Mouse (Mus musculus): ENCODE measurements around the gene Cfap73. TPM values are rescaled to one million over a fixed set of nuclear protein-coding genes. Genes with fewer than 3 reads are reported as not detected.

Gene Cfap73
- polyA plus RNA-seq, 1 experiment from 2014 or later: not detected

DNA sequence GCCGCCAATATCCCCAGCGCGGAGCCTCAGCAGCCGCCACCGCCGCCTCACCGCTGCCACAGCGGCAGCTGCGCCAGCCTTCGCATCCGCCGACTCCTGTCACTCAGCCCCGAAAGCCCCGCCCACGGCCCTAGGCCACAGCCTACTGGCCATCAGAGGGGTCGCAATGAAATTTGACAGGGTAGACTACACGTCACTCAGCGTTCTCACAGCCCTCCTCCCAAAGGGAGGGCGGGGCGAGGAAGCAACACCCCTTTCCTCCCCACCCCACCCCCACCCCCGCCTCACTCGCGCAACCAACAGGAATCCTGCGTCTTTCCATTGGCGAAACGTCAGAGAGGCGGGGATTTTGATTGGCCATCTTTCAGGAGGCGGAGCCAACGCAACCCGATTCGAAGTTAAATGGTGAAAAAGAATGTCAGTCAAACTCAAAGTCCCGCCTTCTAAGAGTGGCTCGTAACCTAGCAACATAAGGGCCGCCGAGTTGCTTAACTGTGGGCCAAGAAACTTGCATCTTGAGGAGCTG, 45.4 kb downstream of the Cfap73 start, which contains the start of the genes Tpcn1 and Iqcd:
Gene Tpcn1, minus strand, starts transcription at position 105 of the 526 bp plus-strand sequence.
Gene Iqcd, plus strand, starts transcription at position 448 of the 526 bp plus-strand sequence.
- Histone ChIP-seq H3K4me2 (ENCODE audit: low read length) (peak within 1 kb of the TSS; percentile 97), H3K27me3 (replicated peaks; ENCODE audit: control insufficient read depth, insufficient read depth, low read length) (no peaks in the 10 kb centered on the region), H3K4me3 (ENCODE audit: low read depth, low read length) (peak within 1 kb of the TSS; percentile 84), H3K27ac (ENCODE audit: low read depth) (peak within 1 kb of the TSS; percentile 69; the same call in 1 of the 2 replicates), H3K9me3 (ENCODE audit: control insufficient read depth, low read length) (no peaks in the 10 kb centered on the region), H3K4me1 (replicated peaks; ENCODE audit: control insufficient read depth, insufficient read depth, low read length) (peaks cover 18% of the 10 kb centered on the region), H3K36me3 (ENCODE audit: control insufficient read depth, insufficient read depth, low read length) (peaks cover 14% of the 10 kb centered on the region), H3K9ac (ENCODE audit: low read length) (peak within 1 kb of the TSS; percentile 77)
- peak; percentile 98 for DNase-seq (ENCODE audit: low spot score)
- ATAC-seq (replicated peaks; ENCODE audit: low FRiP score, low TSS enrichment, low read depth): peak; percentile 96
- under 1% methylated on average over 35 of the region's 35 CpGs for WGBS

- Histone ChIP-seq H3K36me3 (ENCODE audit: control insufficient read depth, insufficient read depth, low read length) (peaks cover 20% of the 10 kb centered on the region), H3K4me1 (replicated peaks; ENCODE audit: control insufficient read depth, insufficient read depth, low read length) (peaks cover 18% of the 10 kb centered on the region), H3K27ac (ENCODE audit: low read depth) (peak overlapping the region; percentile 69; the same call in 1 of the 2 replicates), H3K9ac (ENCODE audit: low read length) (peak overlapping the region; percentile 77), H3K27me3 (replicated peaks; ENCODE audit: control insufficient read depth, insufficient read depth, low read length) (no peaks in the 10 kb centered on the region), H3K4me3 (ENCODE audit: low read depth, low read length) (peak overlapping the region; percentile 84), H3K9me3 (ENCODE audit: control insufficient read depth, low read length) (no peaks in the 10 kb centered on the region), H3K4me2 (ENCODE audit: low read length) (peak overlapping the region; percentile 97)
- WGBS: 1% methylated on average over 26 of the region's 29 CpGs
- ATAC-seq (replicated peaks; ENCODE audit: low FRiP score, low TSS enrichment, low read depth): peak; percentile 7
- DNase-seq (ENCODE audit: low spot score): no peak
Observed at GRCm38 (mm10) chr5:120587940-120588568, 46.0 kb downstream of the Cfap73 start.

DNA sequence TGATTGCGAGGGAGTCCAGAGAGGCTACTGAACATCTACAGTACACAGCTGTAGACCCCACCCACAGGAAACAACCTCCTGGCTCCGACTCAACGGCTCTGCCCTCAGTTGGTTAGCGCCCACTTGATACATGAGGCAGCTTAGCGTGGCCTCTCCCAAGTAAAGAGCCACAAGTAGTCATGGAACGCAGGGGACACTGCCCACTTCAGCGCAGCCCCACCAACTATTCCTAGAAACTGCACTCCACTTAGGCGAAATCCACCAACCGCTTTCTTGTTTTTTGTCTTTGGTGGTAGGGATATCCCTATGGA, 46.5 kb downstream of the Cfap73 start:
- Histone ChIP-seq H3K4me3 (ENCODE audit: low read depth, low read length) (peak overlapping the region; percentile 84), H3K9ac (ENCODE audit: low read length) (peak overlapping the region; percentile 77; the same call in 1 of the 2 replicates), H3K27me3 (replicated peaks; ENCODE audit: control insufficient read depth, insufficient read depth, low read length) (no peaks in the 10 kb centered on the region), H3K4me1 (replicated peaks; ENCODE audit: control insufficient read depth, insufficient read depth, low read length) (peaks cover 18% of the 10 kb centered on the region), H3K27ac (ENCODE audit: low read depth) (peak overlapping the region; percentile 54; the same call in 1 of the 2 replicates), H3K9me3 (ENCODE audit: control insufficient read depth, low read length) (no peaks in the 10 kb centered on the region), H3K4me2 (ENCODE audit: low read length) (peak overlapping the region; percentile 97), H3K36me3 (ENCODE audit: control insufficient read depth, insufficient read depth, low read length) (peaks cover 23% of the 10 kb centered on the region)
- ATAC-seq (replicated peaks; ENCODE audit: low FRiP score, low TSS enrichment, low read depth): no peak
- no peak for DNase-seq (ENCODE audit: low spot score)
- 20% methylated on average over 9 of the region's 9 CpGs for WGBS

GRCm38 (mm10) chr5:120586741-120587615, 47.1 kb downstream of the Cfap73 start:
- ATAC-seq (replicated peaks; ENCODE audit: low FRiP score, low TSS enrichment, low read depth) (no peak), DNase-seq (ENCODE audit: low spot score) (no peak)
- H3K36me3 ChIP-seq (ENCODE audit: control insufficient read depth, insufficient read depth, low read length): peaks cover 23% of the 10 kb centered on the region
- H3K27ac ChIP-seq (ENCODE audit: low read depth): peak overlapping the region; percentile 54
- H3K4me1 ChIP-seq (replicated peaks; ENCODE audit: control insufficient read depth, insufficient read depth, low read length): peaks cover 18% of the 10 kb centered on the region
- no peaks in the 10 kb centered on the region for H3K9me3 ChIP-seq (ENCODE audit: control insufficient read depth, low read length)
- H3K4me2 ChIP-seq (ENCODE audit: low read length): peak overlapping the region; percentile 97
- 0 out of 2 replicates have a peak overlapping the region, but pooled peaks have one; percentile 77 for H3K9ac ChIP-seq (ENCODE audit: low read length)
- peak overlapping the region; percentile 84 for H3K4me3 ChIP-seq (ENCODE audit: low read depth, low read length)
- H3K27me3 ChIP-seq (replicated peaks; ENCODE audit: control insufficient read depth, insufficient read depth, low read length): no peaks in the 10 kb centered on the region
- WGBS: 7% methylated on average over 17 of the region's 17 CpGs

DNA sequence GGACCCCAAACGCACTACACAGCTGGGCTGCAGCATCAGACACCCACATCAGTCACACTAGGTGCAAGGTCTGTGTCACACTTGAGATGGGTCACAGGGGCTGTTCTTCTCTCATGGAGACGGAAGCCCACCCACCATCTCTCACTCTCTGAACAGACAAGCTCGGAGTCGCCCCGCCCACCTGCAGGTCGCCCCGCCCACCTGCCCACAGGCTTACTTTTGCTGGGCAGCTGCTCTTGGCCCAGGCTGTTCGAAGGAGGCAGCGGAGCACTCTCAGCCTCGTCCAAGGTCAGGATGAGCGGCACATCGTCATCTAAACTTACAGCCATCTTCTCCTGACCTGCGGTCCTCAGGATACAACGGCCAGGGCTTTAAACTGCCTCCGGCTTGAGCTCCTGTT, 49.1 kb downstream of the Cfap73 start:
- no peaks in the 10 kb centered on the region for H3K27me3 ChIP-seq (replicated peaks; ENCODE audit: control insufficient read depth, insufficient read depth, low read length)
- H3K9ac ChIP-seq (ENCODE audit: low read length): no peak overlapping the region
- no peak overlapping the region for H3K4me2 ChIP-seq (ENCODE audit: low read length)
- H3K9me3 ChIP-seq (ENCODE audit: control insufficient read depth, low read length): no peaks in the 10 kb centered on the region
- DNase-seq (ENCODE audit: low spot score): no peak
- ATAC-seq (replicated peaks; ENCODE audit: low FRiP score, low TSS enrichment, low read depth): no peak
- 40% methylated on average over 15 of the region's 15 CpGs for WGBS
- no peak overlapping the region for H3K4me3 ChIP-seq (ENCODE audit: low read depth, low read length)
- peaks cover 34% of the 10 kb centered on the region for H3K36me3 ChIP-seq (ENCODE audit: control insufficient read depth, insufficient read depth, low read length)
- peaks cover 21% of the 10 kb centered on the region for H3K4me1 ChIP-seq (replicated peaks; ENCODE audit: control insufficient read depth, insufficient read depth, low read length)
- no peak overlapping the region for H3K27ac ChIP-seq (ENCODE audit: low read depth)

DNA sequence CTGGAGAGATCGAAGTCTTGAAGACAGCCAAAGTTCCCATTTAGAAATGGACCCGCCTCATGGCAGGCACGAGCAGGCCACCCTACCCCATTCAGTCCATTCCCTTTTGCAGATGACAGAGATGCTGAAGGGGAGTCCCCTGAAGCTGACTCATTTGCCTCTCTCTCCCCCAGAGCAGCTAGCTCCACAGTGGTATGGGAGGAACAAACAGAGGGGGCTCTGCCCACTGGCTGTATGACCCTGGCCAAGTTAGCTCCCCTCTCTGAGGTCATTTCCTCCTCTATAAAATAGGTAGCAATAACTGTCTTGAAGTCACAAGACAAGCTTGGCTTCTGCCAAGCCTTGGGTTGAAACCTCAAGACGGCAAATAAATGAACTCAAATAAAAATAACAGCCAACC, 50.5 kb downstream of the Cfap73 start:
- Histone ChIP-seq H3K9me3 (ENCODE audit: control insufficient read depth, low read length) (no peaks in the 10 kb centered on the region), H3K27me3 (replicated peaks; ENCODE audit: control insufficient read depth, insufficient read depth, low read length) (no peaks in the 10 kb centered on the region), H3K4me1 (replicated peaks; ENCODE audit: control insufficient read depth, insufficient read depth, low read length) (peaks cover 36% of the 10 kb centered on the region), H3K36me3 (ENCODE audit: control insufficient read depth, insufficient read depth, low read length) (peaks cover 34% of the 10 kb centered on the region), H3K4me2 (ENCODE audit: low read length) (no peak overlapping the region), H3K4me3 (ENCODE audit: low read depth, low read length) (no peak overlapping the region), H3K9ac (ENCODE audit: low read length) (no peak overlapping the region), H3K27ac (ENCODE audit: low read depth) (no peak overlapping the region)
- DNase-seq (ENCODE audit: low spot score) (no peak), ATAC-seq (replicated peaks; ENCODE audit: low FRiP score, low TSS enrichment, low read depth) (no peak)
- WGBS: 90% methylated on average over 4 of the region's 4 CpGs

- no peak overlapping the region for H3K4me3 ChIP-seq (ENCODE audit: low read depth, low read length)
- H3K4me1 ChIP-seq (replicated peaks; ENCODE audit: control insufficient read depth, insufficient read depth, low read length): peaks cover 43% of the 10 kb centered on the region
- no peak overlapping the region for H3K9ac ChIP-seq (ENCODE audit: low read length)
- no peak overlapping the region for H3K27ac ChIP-seq (ENCODE audit: low read depth)
- DNase-seq (ENCODE audit: low spot score) (no peak), ATAC-seq (replicated peaks; ENCODE audit: low FRiP score, low TSS enrichment, low read depth) (no peak)
- no peaks in the 10 kb centered on the region for H3K27me3 ChIP-seq (replicated peaks; ENCODE audit: control insufficient read depth, insufficient read depth, low read length)
- peaks cover 34% of the 10 kb centered on the region for H3K36me3 ChIP-seq (ENCODE audit: control insufficient read depth, insufficient read depth, low read length)
- no peaks in the 10 kb centered on the region for H3K9me3 ChIP-seq (ENCODE audit: control insufficient read depth, low read length)
- no peak overlapping the region for H3K4me2 ChIP-seq (ENCODE audit: low read length)
- 80% methylated on average over 9 of the region's 9 CpGs for WGBS
Observed at GRCm38 (mm10) chr5:120582002-120582401, 52.0 kb downstream of the Cfap73 start.

DNA sequence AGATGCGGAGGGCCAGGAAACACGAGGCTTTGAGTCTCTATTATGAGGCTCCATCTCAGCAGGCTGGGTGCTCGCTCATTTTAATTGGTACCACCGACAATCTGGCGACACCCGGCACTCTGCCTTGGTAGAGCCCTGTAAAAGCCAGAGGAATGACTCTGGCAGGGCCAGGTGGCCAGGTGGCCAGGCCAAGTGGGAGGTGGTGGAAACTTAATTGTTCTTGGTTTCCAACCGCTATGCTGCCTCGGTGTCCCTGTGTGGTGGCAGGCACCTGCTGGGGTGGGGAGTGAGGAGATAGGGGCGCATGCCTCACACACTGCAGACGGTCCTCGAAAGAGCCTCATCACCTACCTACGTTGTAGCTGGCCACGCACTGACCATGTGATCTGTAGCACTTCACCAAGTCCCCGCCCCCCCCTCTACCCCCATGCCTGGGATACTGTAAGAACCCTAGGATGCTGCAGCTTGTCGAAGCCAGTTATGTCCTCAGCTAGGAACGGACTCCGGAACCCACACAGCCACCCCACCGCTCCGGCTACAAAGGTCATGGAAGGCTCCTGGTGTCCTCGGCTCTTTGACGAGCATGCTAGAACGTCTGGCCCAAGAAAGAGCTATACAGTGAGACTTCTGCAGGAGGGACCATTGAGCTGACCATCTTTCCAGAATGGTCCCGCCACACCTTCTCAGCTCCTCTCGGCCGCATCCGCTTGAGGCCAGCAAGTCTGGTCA, 54.0 kb downstream of the Cfap73 start:
- peaks cover 34% of the 10 kb centered on the region for H3K36me3 ChIP-seq (ENCODE audit: control insufficient read depth, insufficient read depth, low read length)
- H3K27ac ChIP-seq (ENCODE audit: low read depth): peak overlapping the region; percentile 84; the same call in 1 of the 2 replicates
- WGBS: 86% methylated on average over 26 of the region's 26 CpGs
- H3K4me3 ChIP-seq (ENCODE audit: low read depth, low read length): no peak overlapping the region
- no peaks in the 10 kb centered on the region for H3K27me3 ChIP-seq (replicated peaks; ENCODE audit: control insufficient read depth, insufficient read depth, low read length)
- ATAC-seq (replicated peaks; ENCODE audit: low FRiP score, low TSS enrichment, low read depth) (no peak), DNase-seq (ENCODE audit: low spot score) (no peak)
- peaks cover 35% of the 10 kb centered on the region for H3K4me1 ChIP-seq (replicated peaks; ENCODE audit: control insufficient read depth, insufficient read depth, low read length)
- H3K9ac ChIP-seq (ENCODE audit: low read length): no peak overlapping the region
- no peak overlapping the region for H3K4me2 ChIP-seq (ENCODE audit: low read length)
- H3K9me3 ChIP-seq (ENCODE audit: control insufficient read depth, low read length): no peaks in the 10 kb centered on the region

Measured in intestine, embryonic 14.5 days (tissue).